Mouse (Mus musculus): ENCODE data around the gene Hs3st6.

- TF ChIP-seq CTCF (IDR thresholded peaks at IDR 0.05; ENCODE audit: borderline replicate concordance, insufficient read depth, low read length) (no peak), POLR2A (IDR thresholded peaks at IDR 0.05; ENCODE audit: low read depth, low read length) (no peak)
Observed at GRCm38 (mm10) chr17:24796969-24797368, 44.2 kb downstream of the Hs3st6 start.
